Mouse (Mus musculus) embryonic facial prominence, embryonic 10.5 days (tissue): ENCODE results near the gene Tedc2. TPM values are rescaled to one million over a fixed set of nuclear protein-coding genes. Genes with fewer than 3 reads are reported as not detected.

ENCODE experiments used
- DNase-seq: peaks from one replicate; pipeline ENCODE4 v3.0.0-alpha.2; 2017; ENCODE audit warnings: low spot score
- H3K27ac ChIP-seq: fragments of 300-500 bp; sonication (generic); replicated peaks from 2 replicates; pipeline ENCODE4 v1.5.1; 2016; ENCODE audit warnings: mild to moderate bottlenecking
- H3K27me3 ChIP-seq: fragments of 300-500 bp; sonication (generic); replicated peaks from 2 replicates; pipeline ENCODE4 v1.6.1; 2016; ENCODE audit warnings: low read depth, mild to moderate bottlenecking; ENCODE audit not compliant: poor library complexity, severe bottlenecking
- H3K36me3 ChIP-seq: fragments of 300-500 bp; sonication (generic); replicated peaks from 2 replicates; pipeline ENCODE4 v1.6.1; 2016; ENCODE audit warnings: mild to moderate bottlenecking, moderate library complexity
- H3K4me1 ChIP-seq: fragments of 300-500 bp; sonication (generic); 2 replicates; pipeline ENCODE4 v1.6.1; 2016
- H3K4me3 ChIP-seq: fragments of 300-500 bp; sonication (generic); 2 replicates; pipeline ENCODE4 v1.5.1; 2016; ENCODE audit warnings: mild to moderate bottlenecking, moderate library complexity
- H3K9me3 ChIP-seq: fragments of 300-500 bp; sonication (generic); 2 replicates; pipeline ENCODE4 v1.6.1; 2016; ENCODE audit warnings: mild to moderate bottlenecking
- WGBS: fragments of 180-500 bp; shearing (Covaris S2); methylation state at CpG from one replicate; pipeline ENCODE4 v1.1.7; 2016; 5-methylcytosine and 5-hydroxymethylcytosine counted together
- polyA plus RNA-seq: library from polyadenylated mRNA; unstranded; fragments of >200 nt; fragmentation: Nextera tagmentation; extraction: Ambion mirVana; gene quantifications from 2 replicates; pipeline ENCODE4 v1.2.1, GENCODE M21; 2016

The Tedc2 gene
- polyA plus RNA-seq, 1 experiment from 2014 or later: 24.8 TPM

- H3K27me3 ChIP-seq: peaks cover 45% of the 10 kb centered on the region
- H3K27ac ChIP-seq: peak overlapping the region; percentile 92
- DNase-seq: no peak
- H3K9me3 ChIP-seq: no peaks in the 10 kb centered on the region
- H3K4me3 ChIP-seq: peak overlapping the region; percentile 78
- H3K4me1 ChIP-seq: peaks cover 78% of the 10 kb centered on the region
- peaks cover 6% of the 10 kb centered on the region for H3K36me3 ChIP-seq
- 70% methylated on average over 3 of the region's 3 CpGs for whole genome bisulfite sequencing
These were observed 10.8 kb downstream of the Tedc2 start for GRCm38 (mm10) chr17:24209916-24210240.

- H3K9me3 ChIP-seq: no peaks in the 10 kb centered on the region
- H3K27me3 ChIP-seq: peaks cover 45% of the 10 kb centered on the region
- peaks cover 84% of the 10 kb centered on the region for H3K4me1 ChIP-seq
- H3K27ac ChIP-seq: peak within 1 kb of the TSS; percentile 92
- peak; percentile 95 for DNase-seq
- peak within 1 kb of the TSS; percentile 78 for H3K4me3 ChIP-seq
- 1% methylated on average over 43 of the region's 43 CpGs for WGBS
- no peaks in the 10 kb centered on the region; the same call in none of the 2 replicates for H3K36me3 ChIP-seq
These were observed 11.4 kb downstream of the Tedc2 start, which contains the start of gene Ntn3 for GRCm38 (mm10) chr17:24209043-24209915. Ntn3 (minus strand) TSS chr17:24209531.

DNA sequence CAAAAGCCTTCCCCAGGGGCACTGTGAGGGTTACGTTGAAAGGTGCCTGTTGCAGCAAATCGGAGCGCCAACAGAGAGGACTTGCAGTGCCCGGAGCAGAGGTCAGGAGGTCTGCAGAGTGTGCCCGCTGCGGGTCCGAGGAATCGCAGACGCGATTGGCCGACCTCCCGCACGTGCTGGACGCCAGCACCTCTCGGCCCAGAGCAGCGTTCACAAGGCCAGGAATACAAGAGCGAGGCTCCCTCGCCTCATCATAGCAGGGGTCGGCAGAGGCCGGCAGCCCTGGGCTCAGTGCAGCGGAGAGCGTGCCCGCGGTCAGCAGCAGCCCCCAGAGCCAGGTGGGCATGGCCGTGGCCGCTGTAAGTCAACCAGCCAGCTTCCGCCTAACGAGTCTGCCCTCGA, 12.0 kb downstream of the Tedc2 start:
- H3K4me3 ChIP-seq: peak overlapping the region; percentile 78
- H3K4me1 ChIP-seq: peaks cover 89% of the 10 kb centered on the region
- peak; percentile 66 for DNase-seq
- 1% methylated on average over 29 of the region's 29 CpGs for WGBS
- peaks cover 45% of the 10 kb centered on the region for H3K27me3 ChIP-seq
- no peaks in the 10 kb centered on the region for H3K9me3 ChIP-seq
- peak overlapping the region; percentile 92 for H3K27ac ChIP-seq
- no peaks in the 10 kb centered on the region; the same call in 1 of the 2 replicates for H3K36me3 ChIP-seq

DNA sequence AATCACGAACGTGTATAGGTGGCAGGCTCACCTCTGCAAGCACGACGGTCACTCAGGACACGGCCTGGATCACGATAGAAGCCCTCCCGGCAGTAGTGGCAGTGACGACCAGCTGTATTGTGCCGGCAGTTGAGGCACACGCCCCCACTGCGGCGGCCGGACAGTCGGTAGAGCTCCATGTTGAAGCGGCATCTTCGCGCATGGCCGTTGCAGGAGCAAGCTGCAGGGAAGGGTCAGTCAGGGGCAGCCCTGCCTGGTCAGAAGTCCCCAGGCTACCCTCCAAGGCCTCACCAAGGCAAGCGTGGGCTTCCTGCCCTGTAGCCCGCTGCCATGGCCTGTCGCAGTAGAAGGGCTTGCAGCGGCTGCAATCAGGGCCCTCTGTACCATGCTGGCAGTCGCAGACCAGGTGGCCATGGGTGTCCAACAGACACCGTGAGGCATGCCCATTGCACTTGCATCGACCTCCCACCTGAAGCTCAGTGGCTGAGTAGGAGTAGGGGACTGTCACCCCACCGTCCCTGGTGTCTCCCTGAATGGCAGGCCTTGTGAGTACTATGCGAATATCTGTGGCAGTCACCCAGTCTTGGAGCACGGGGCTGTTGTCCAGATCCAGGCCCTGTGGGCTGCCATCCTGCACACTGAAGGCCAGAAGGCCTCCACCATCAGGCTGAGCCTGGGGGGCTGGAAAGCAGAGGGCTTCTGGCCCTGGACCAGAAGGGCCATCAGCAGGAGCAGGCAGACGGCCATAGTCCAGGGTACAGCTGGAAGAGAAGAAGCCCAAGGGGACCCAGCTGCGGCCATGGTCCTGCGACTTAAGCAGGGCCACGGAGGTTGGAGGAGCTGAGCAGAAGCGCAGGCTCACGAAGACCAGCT, 12.6 kb downstream of the Tedc2 start:
- no peak for DNase-seq
- Histone ChIP-seq H3K36me3 (no peaks in the 10 kb centered on the region; the same call in 1 of the 2 replicates), H3K27ac (peak overlapping the region; percentile 92), H3K9me3 (no peaks in the 10 kb centered on the region), H3K4me1 (peaks cover 93% of the 10 kb centered on the region), H3K27me3 (peaks cover 45% of the 10 kb centered on the region), H3K4me3 (peak overlapping the region; percentile 78)
- WGBS: 53% methylated on average over 34 of the region's 34 CpGs

DNA sequence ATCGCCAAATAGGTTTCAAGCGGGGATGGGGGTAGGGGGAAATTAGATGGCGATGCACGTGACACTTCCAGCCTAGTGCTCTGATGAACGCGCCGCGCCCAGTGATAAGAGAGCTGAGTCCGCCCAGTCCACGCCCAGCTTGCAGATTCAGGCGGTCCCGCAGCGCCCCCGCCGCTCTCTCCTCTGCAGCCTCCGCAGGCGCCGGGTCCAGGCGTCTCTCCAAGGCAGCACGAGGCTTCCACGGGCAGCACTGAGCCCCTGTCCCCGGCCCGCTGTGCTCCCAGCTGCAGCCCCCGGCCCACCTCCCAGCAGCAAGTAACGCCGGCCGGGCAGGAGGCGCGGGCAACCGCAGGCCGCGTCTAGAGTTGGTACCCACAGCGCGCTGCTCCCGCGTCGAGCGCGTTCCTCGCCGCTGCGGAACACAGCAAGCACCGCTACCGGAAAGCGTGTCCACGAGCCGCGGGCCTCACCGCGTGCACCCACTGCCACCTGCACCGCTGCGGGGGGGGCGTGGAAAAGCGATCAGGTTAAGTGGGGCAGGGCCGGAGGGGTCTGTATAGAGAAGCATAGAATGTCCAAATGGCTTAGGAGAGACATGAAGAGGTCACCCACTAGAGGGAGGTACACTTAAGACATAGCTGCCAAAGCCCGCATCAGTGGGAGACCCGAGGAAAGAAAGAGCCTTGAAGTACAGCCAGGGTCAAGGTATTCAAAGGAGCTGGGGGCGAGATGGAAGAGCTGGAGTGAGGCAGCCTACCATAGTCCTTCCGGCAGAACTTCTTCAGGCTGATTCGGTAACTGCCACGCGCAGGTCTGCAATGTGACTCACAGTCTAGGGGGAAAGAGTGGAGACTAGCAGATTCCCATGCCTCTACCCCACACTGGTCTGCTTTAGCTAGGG, 13.9 kb downstream of the Tedc2 start:
- Histone ChIP-seq H3K27ac (peak overlapping the region; percentile 85), H3K36me3 (no peaks in the 10 kb centered on the region; the same call in 1 of the 2 replicates), H3K27me3 (peaks cover 45% of the 10 kb centered on the region), H3K4me1 (peaks cover 87% of the 10 kb centered on the region), H3K9me3 (no peaks in the 10 kb centered on the region), H3K4me3 (peak overlapping the region; percentile 78)
- peak; percentile 74 for DNase-seq
- 6% methylated on average over 62 of the region's 62 CpGs for WGBS

DNA sequence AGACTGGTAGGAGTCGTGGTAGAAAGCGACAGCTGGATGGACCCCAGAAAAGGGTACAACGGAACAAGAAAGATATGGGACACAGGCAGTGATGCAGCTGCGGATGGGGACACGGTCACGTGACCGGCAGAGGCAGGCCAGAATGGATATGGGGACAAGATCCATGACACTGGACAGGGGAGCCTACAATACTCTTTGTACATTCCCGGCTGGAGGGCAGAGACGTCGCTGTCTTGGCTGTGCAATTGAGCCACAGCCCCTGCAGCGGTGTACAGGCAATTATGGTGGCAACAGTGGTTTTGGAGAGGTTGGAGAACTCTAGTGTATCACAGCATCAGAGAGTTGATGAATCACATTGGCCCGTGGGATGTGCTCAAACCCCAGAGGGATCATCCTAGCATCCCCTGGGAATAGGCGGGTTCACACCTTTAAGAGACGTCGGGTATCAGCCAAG, 14.7 kb downstream of the Tedc2 start:
- peak overlapping the region; percentile 78 for H3K4me3 ChIP-seq
- no peak for DNase-seq
- WGBS: 9% methylated on average over 15 of the region's 15 CpGs
- peaks cover 80% of the 10 kb centered on the region for H3K4me1 ChIP-seq
- no peaks in the 10 kb centered on the region; the same call in 1 of the 2 replicates for H3K36me3 ChIP-seq
- no peaks in the 10 kb centered on the region for H3K9me3 ChIP-seq
- H3K27ac ChIP-seq: peak overlapping the region; percentile 85
- peaks cover 41% of the 10 kb centered on the region for H3K27me3 ChIP-seq

DNA sequence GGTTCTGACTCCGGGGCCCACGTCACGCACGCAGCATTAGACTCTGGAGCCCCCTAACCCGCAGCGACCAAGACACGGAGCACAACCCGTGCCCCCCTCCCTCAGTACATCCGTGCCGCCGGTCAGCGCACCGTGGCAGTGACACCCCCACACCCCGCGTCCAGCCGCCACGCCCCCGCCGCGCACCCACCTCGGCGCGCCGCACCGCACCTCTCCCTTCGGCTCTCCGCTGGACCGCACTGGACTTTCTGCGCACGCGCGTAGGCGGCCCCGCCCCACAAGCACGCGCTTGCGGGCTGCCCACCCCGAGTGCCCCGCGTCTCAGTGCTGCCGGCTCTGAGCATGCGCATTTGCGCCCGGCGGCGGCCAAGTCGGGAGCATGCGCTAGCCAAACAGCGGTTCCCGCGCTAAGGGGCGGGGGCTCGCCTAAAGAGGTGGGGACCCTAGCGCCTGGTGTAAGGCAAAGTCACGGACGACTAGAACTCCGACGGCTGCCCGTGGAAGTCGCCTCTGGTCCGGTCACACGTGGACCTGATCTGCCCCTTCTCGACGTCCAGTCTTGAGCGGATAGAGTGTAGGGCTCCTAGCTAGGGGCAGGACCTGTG, 15.3 kb downstream of the Tedc2 start, which contains the start of gene Tbc1d24:
TSS of gene Tbc1d24 (minus strand) at position 279 of the 605 bp plus-strand sequence.
- peak; percentile 97 for DNase-seq
- Histone ChIP-seq H3K4me3 (peak within 1 kb of the TSS; percentile 78), H3K27me3 (peaks cover 36% of the 10 kb centered on the region), H3K27ac (peak within 1 kb of the TSS; percentile 85), H3K9me3 (no peaks in the 10 kb centered on the region), H3K4me1 (peaks cover 76% of the 10 kb centered on the region), H3K36me3 (no peaks in the 10 kb centered on the region; the same call in 1 of the 2 replicates)
- WGBS: under 1% methylated on average over 65 of the region's 65 CpGs

GRCm38 (mm10) chr17:24204846-24205245, 15.8 kb downstream of the Tedc2 start:
- WGBS: 14% methylated on average over 7 of the region's 7 CpGs
- peaks cover 30% of the 10 kb centered on the region for H3K27me3 ChIP-seq
- no peaks in the 10 kb centered on the region for H3K9me3 ChIP-seq
- H3K36me3 ChIP-seq: no peaks in the 10 kb centered on the region; the same call in 1 of the 2 replicates
- peak overlapping the region; percentile 78 for H3K4me3 ChIP-seq
- no peak for DNase-seq
- H3K4me1 ChIP-seq: peaks cover 70% of the 10 kb centered on the region
- H3K27ac ChIP-seq: peak overlapping the region; percentile 85

DNA sequence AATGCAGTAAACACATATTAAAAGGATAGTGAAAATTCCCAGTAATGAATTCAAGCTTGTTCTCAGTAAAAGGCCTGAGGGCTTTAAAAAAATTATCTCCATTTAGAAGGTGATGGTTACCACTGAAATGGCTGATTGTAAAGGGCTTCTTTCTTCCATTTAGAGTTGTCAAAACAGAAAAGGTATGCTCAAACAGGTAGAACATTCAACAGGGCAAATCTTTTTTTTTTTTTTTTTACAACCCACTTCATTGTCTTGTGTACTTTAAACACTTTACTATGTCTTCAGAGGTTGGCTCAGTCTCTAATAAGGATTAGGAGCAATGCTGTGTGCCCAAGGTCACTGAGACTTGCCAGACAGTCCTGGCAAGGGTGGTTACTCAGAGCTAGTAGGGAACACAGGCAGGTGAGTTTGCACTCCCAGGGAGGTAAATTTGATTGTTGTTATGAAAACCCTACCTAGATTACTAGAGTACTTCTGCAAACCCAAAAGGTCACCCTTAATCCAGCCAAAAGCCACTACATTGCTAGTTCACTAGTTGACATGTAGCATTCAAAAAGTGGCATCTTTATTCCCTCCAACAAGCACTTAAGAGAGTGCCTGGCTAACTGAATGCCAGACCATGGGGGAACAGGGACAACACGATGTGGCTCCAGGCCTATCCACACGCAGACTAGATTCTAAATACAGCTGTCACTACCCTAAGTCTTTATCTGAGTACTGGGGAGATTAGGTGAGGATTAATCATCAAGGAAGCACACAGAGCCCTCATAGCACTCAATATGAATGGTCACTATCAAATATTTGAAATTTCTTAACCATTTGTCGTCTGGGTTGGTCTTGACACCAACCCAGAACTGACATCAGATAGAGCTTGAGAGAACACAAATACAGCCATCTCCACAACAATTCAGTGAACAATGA, 16.8 kb downstream of the Tedc2 start:
- 80% methylated on average over 3 of the region's 3 CpGs for WGBS
- Histone ChIP-seq H3K36me3 (no peaks in the 10 kb centered on the region; the same call in 1 of the 2 replicates), H3K9me3 (no peaks in the 10 kb centered on the region), H3K4me1 (peaks cover 61% of the 10 kb centered on the region), H3K4me3 (peak overlapping the region; percentile 78; the same call in 1 of the 2 replicates), H3K27me3 (peaks cover 28% of the 10 kb centered on the region), H3K27ac (no peak overlapping the region)
- DNase-seq: no peak

- DNase-seq: no peak
- 45% methylated on average over 4 of the region's 4 CpGs for WGBS
- peaks cover 53% of the 10 kb centered on the region for H3K4me1 ChIP-seq
- H3K4me3 ChIP-seq: 0 out of 2 replicates have a peak overlapping the region, but pooled peaks have one; percentile 6
- H3K36me3 ChIP-seq: no peaks in the 10 kb centered on the region; the same call in 1 of the 2 replicates
- H3K9me3 ChIP-seq: no peaks in the 10 kb centered on the region
- H3K27ac ChIP-seq: no peak overlapping the region
- H3K27me3 ChIP-seq: peaks cover 22% of the 10 kb centered on the region
These were observed 17.6 kb downstream of the Tedc2 start for GRCm38 (mm10) chr17:24203068-24203467.
